Mouse (Mus musculus): ENCODE results near the gene Cers3. TPM values are rescaled to one million over a fixed set of nuclear protein-coding genes. Genes with fewer than 3 reads are reported as not detected.

The Cers3 gene
- total RNA-seq, 2 experiments from 2014 or later: 0.32 to 0.61 TPM

- no peak for TF ChIP-seq CTCF (conservative IDR thresholded peaks at IDR 0.05)
- no peak for DNase-seq (ENCODE audit: low spot score in 2 of 2)
- H3K27ac ChIP-seq: peak overlapping the region; percentile 43; the same call in 1 of the 2 replicates
- H3K4me3 ChIP-seq: no peak overlapping the region
Measured at GRCm38 (mm10) chr7:66859220-66859619, 115.9 kb downstream of the Cers3 start.

- Histone ChIP-seq H3K4me3 (no peak overlapping the region), H3K27ac (peak overlapping the region; percentile 92)
- DNase-seq (ENCODE audit: low spot score in 2 of 2): peak in 1 of 2 experiments; percentile 17
- peak; percentile 64 for TF ChIP-seq CTCF (conservative IDR thresholded peaks at IDR 0.05)
Measured at GRCm38 (mm10) chr7:66866944-66867718, 123.8 kb downstream of the Cers3 start.

GRCm38 (mm10) chr7:66867719-66868501 lies 124.6 kb downstream of the Cers3 start:
- peak overlapping the region; percentile 92 for H3K27ac ChIP-seq
- TF ChIP-seq CTCF (conservative IDR thresholded peaks at IDR 0.05): no peak
- no peak overlapping the region for H3K4me3 ChIP-seq
- peak; percentile 44 to 58 for DNase-seq (ENCODE audit: low spot score in 2 of 2)

GRCm38 (mm10) chr7:66871520-66871919 lies 128.2 kb downstream of the Cers3 start:
- H3K27ac ChIP-seq: peak overlapping the region; percentile 65; the same call in 1 of the 2 replicates
- DNase-seq (ENCODE audit: low spot score in 2 of 2): no peak

GRCm38 (mm10) chr7:66871940-66872511 lies 128.7 kb downstream of the Cers3 start:
- no peak for TF ChIP-seq CTCF (conservative IDR thresholded peaks at IDR 0.05)
- no peak overlapping the region for H3K4me3 ChIP-seq
- H3K27ac ChIP-seq: peak overlapping the region; percentile 55
- no peak for DNase-seq (ENCODE audit: low spot score in 2 of 2)

More at GRCm38 (mm10) chr7:66871520-66871919, 128.2 kb downstream of the Cers3 start:
- TF ChIP-seq CTCF (conservative IDR thresholded peaks at IDR 0.05): no peak
- H3K4me3 ChIP-seq: no peak overlapping the region

- no peak for DNase-seq (ENCODE audit: low spot score in 2 of 2)
- no peak overlapping the region for H3K27ac ChIP-seq
- H3K4me3 ChIP-seq: no peak overlapping the region
- TF ChIP-seq CTCF (conservative IDR thresholded peaks at IDR 0.05): 0 out of 2 replicates have a peak, but pooled peaks have one; percentile 19
Measured at GRCm38 (mm10) chr7:66873235-66873634, 129.9 kb downstream of the Cers3 start.

Other genes with a start within 250 kb of the Cers3 start
- 10 to 100 TPM; 19.5 to 20.6 TPM for gene Asb7, start 53.9 kb upstream of the Cers3 start, total RNA-seq (2021)
- 1 to 10 TPM; 9.0 to 9.1 TPM for gene Lins1, start 53.6 kb upstream of the Cers3 start, total RNA-seq (2021)
- 10 to 100 TPM; 27.3 to 32.7 TPM for gene Adamts17, start 96.2 kb downstream of the Cers3 start, total RNA-seq (2021)